13 mouse cellular contexts compared by ENCODE assay signal in genomic region chr4:150869276-150870197, GRCm38 (mm10). TPM values are rescaled to one million over a fixed set of nuclear protein-coding genes. Genes with fewer than 3 reads are reported as not detected.
DNase-seq lines count a peak whose midpoint lies in the region; ATAC-seq lines count a peak whose summit lies in the region.
"Had no signal": no experiment of that assay in that cellular context is flagged by ENCODE, and none has a peak within 500 bp of the region (broad histone marks: within the 10 kb centered on the region; RNA-seq: fewer than 3 reads in every experiment).

No protein-coding gene starts in this region.

- no peaks in the 10 kb centered on the region for H3K27me3 ChIP-seq in heart, embryonic 13.5 days (replicated peaks)
- no peaks in the 10 kb centered on the region for H3K27me3 ChIP-seq in limb, embryonic 10.5 days (ENCODE audit: low read depth, poor library complexity, severe bottlenecking)

- H3K36me3 ChIP-seq in heart, embryonic 13.5 days, result peaks cover 33% of the 10 kb centered on the region
- H3K36me3 ChIP-seq in limb, embryonic 10.5 days, result peaks cover 48% of the 10 kb centered on the region

- no peak for ATAC-seq in heart, embryonic 13.5 days (ENCODE audit: extremely low read depth, insufficient number of reproducible peaks, low FRiP score, low TSS enrichment)
- ATAC-seq: hindbrain, embryonic 16.5 days had no signal

- H3K4me1 ChIP-seq in heart, embryonic 13.5 days, result peaks cover 45% of the 10 kb centered on the region
- H3K4me1 ChIP-seq in limb, embryonic 10.5 days, result peaks cover 36% of the 10 kb centered on the region

- WGBS in heart, embryonic 13.5 days, result 46% methylated on average over 17 of the region's 17 CpGs
- 66% methylated on average over 17 of the region's 17 CpGs for WGBS in limb, embryonic 10.5 days

- 0 out of 2 replicates have a peak overlapping the region, but pooled peaks have one; percentile 40 for H3K27ac ChIP-seq in heart, embryonic 13.5 days (replicated peaks)
- peak overlapping the region; percentile 14; the same call in 1 of the 2 replicates for H3K27ac ChIP-seq in limb, embryonic 10.5 days
- H3K27ac ChIP-seq: forebrain, embryonic 10.5 days had no signal

- H3K4me3 ChIP-seq in heart, embryonic 13.5 days, result no peak overlapping the region
- no peak overlapping the region for H3K4me3 ChIP-seq in limb, embryonic 10.5 days
- H3K4me3 ChIP-seq: forebrain, embryonic 10.5 days had no signal

- no peaks in the 10 kb centered on the region for H3K9me3 ChIP-seq in heart, embryonic 13.5 days
- no peaks in the 10 kb centered on the region for H3K9me3 ChIP-seq in limb, embryonic 10.5 days (replicated peaks)
- H3K9me3 ChIP-seq: forebrain, embryonic 10.5 days had no signal

- peak overlapping the region; percentile 48; the same call in 1 of the 2 replicates for H3K9ac ChIP-seq in heart, embryonic 13.5 days

- intact Hi-C loops in heart, postnatal 25 days (cut with DNase I), result no loop called here

- DNase-seq in heart, postnatal 25 days (ENCODE audit: low spot score), result no peak
- peak; percentile 45 for DNase-seq in ovary, postnatal 36 days (ENCODE audit: low spot score)
- no peak for DNase-seq in ovary, postnatal 14 days (ENCODE audit: low spot score)
- no peak for DNase-seq in limb, embryonic 10.5 days (ENCODE audit: low spot score)
- peak; percentile 65 for DNase-seq in testis, postnatal 14 days (ENCODE audit: low spot score)
- no peak for DNase-seq in retina, embryonic 14.5 days (ENCODE audit: low spot score)
- no peak for DNase-seq in cerebellum, postnatal 4 days (ENCODE audit: low spot score in 2 of 2)
- DNase-seq: cerebellum, adult 9-11 months; retina, postnatal 1 day; thymus, adult 2 months had no signal

- H3K4me2 ChIP-seq in heart, embryonic 13.5 days, result no peak overlapping the region

RNA-seq across cellular contexts. Expression of gene Errfi1, which starts 15.8 kb away (rescaled TPM):
- polyA plus RNA-seq in heart, embryonic 13.5 days (2015; fragmentation: Nextera tagmentation; extraction: Ambion mirVana), result 10.1 and 11.3 TPM in 2 replicates
- total RNA-seq in heart, postnatal 25 days (2021), result 10 to 100 TPM; 15.0 to 16.6 TPM
- polyA plus RNA-seq in limb, embryonic 10.5 days (2016; fragmentation: Nextera tagmentation; extraction: Ambion mirVana), result 25.2 and 25.9 TPM in 2 replicates

RNA-seq across cellular contexts. Expression of gene Park7, which starts 44.7 kb away (rescaled TPM):
- polyA plus RNA-seq in heart, embryonic 13.5 days (2015; fragmentation: Nextera tagmentation; extraction: Ambion mirVana), result 298 and 333 TPM in 2 replicates
- 100 to 1,000 TPM; 232 to 242 TPM for total RNA-seq in heart, postnatal 25 days (2021)
- 526 and 559 TPM in 2 replicates for polyA plus RNA-seq in limb, embryonic 10.5 days (2016; fragmentation: Nextera tagmentation; extraction: Ambion mirVana)

RNA-seq across cellular contexts. Expression of gene Tnfrsf9, which starts 44.8 kb away (rescaled TPM):
- 0.57 and 0.82 TPM in 2 replicates for polyA plus RNA-seq in heart, embryonic 13.5 days (2015; fragmentation: Nextera tagmentation; extraction: Ambion mirVana)
- total RNA-seq in heart, postnatal 25 days (2021), result under 1 TPM in 1 of 2 experiments, not detected in 1; 0.21 TPM
- polyA plus RNA-seq in limb, embryonic 10.5 days (2016; fragmentation: Nextera tagmentation; extraction: Ambion mirVana), result 0.59 and 1.1 TPM in 2 replicates

Comparison
In these comparisons a context has a peak if more than half of its experiments do, and no peak if none do; other contexts are left out.
1. DNase-seq: peak in ovary, postnatal 36 days (single experiment) and testis, postnatal 14 days (single experiment); none in heart, postnatal 25 days (single experiment), ovary, postnatal 14 days (single experiment), limb, embryonic 10.5 days (single experiment), retina, embryonic 14.5 days (single experiment) and cerebellum, postnatal 4 days (0 of 2).